Mouse (Mus musculus) midbrain, embryonic 14.5 days (tissue): ENCODE results near the gene Kcnj14. TPM values are rescaled to one million over a fixed set of nuclear protein-coding genes. Genes with fewer than 3 reads are reported as not detected.

Experiments used
- ATAC-seq: fragments of 200-750 bp; cut with Nextera tagmentation; 2 replicates; pipeline ENCODE4 v1.8.0; 2017; ENCODE audit warnings: moderate number of reproducible peaks, moderate library complexity; ENCODE audit not compliant: low FRiP score, low TSS enrichment
- DNase-seq: peaks from one replicate; pipeline ENCODE4 v3.0.0-alpha.2; 2015
- H3K27ac ChIP-seq: fragments of 300-500 bp; sonication (generic); replicated peaks from 2 replicates; pipeline ENCODE4 v1.5.1; 2014; ENCODE audit warnings: mild to moderate bottlenecking, low read depth, low read length, moderate library complexity
- H3K27me3 ChIP-seq: fragments of 300-500 bp; sonication (generic); 2 replicates; pipeline ENCODE4 v1.6.1; 2014; ENCODE audit warnings: low read length, control low read depth, mixed read lengths; ENCODE audit not compliant: control insufficient read depth, insufficient read depth
- H3K36me3 ChIP-seq: fragments of 300-500 bp; sonication (generic); 2 replicates; pipeline ENCODE4 v1.6.1; 2014; ENCODE audit warnings: low read length, control low read depth; ENCODE audit not compliant: control insufficient read depth, insufficient read depth
- H3K4me1 ChIP-seq: fragments of 300-500 bp; sonication (generic); 2 replicates; pipeline ENCODE4 v1.6.1; 2014; ENCODE audit warnings: mild to moderate bottlenecking, antibody characterized with exemption, low read length, control low read depth; ENCODE audit not compliant: control insufficient read depth, insufficient read depth
- H3K4me2 ChIP-seq: fragments of 300-500 bp; sonication (generic); 2 replicates; pipeline ENCODE4 v1.6.1; 2014; ENCODE audit warnings: mild to moderate bottlenecking, low read length, moderate library complexity
- H3K4me3 ChIP-seq: fragments of 300-500 bp; sonication (generic); replicated peaks from 2 replicates; pipeline ENCODE4 v1.5.1; 2014; ENCODE audit warnings: low read depth, low read length
- H3K9ac ChIP-seq: fragments of 300-500 bp; sonication (generic); replicated peaks from 2 replicates; pipeline ENCODE4 v1.6.1; 2014; ENCODE audit warnings: mild to moderate bottlenecking, low read length, moderate library complexity
- H3K9me3 ChIP-seq: fragments of 300-500 bp; sonication (generic); 2 replicates; pipeline ENCODE4 v1.6.1; 2016; ENCODE audit warnings: low read length, control low read depth, mixed read lengths; ENCODE audit not compliant: control insufficient read depth
- WGBS: fragments of 180-500 bp; shearing (Covaris S2); extraction: QIAGEN DNeasy Blood & Tissue Kit; methylation state at CpG from one replicate; pipeline ENCODE4 v1.1.7; 2014; 5-methylcytosine and 5-hydroxymethylcytosine counted together
- polyA plus RNA-seq: library from polyadenylated mRNA; unstranded; fragments of >200 nt; fragmentation: Nextera tagmentation; extraction: Ambion mirVana; gene quantifications from 2 replicates; pipeline ENCODE4 v1.2.1, GENCODE M21; 2014

The Kcnj14 gene
- polyA plus RNA-seq, 1 experiment from 2014 or later: 0.63 TPM

DNA sequence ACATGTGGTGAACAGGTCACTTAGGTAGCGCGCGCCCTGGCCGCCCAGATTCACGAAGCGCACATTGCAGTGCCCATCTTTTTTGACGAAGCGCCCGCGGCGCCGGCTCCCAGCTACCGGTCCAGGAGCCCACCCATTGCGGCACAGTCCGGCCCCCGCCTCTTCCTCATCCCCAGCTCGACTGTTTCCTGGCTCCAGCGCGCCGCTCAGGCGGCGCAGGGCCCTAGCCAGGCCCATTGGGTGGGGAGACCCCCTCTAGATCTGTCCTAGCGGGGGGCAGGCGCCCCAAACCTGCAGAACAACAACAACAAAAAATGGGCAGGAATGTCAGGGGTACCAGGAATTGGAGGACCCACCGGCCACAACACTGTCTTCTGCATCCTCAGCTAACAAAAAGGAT, 4.7 kb downstream of the Kcnj14 start:
- no peak overlapping the region for H3K4me3 ChIP-seq
- WGBS: 10% methylated on average over 25 of the region's 25 CpGs
- peaks cover 7% of the 10 kb centered on the region; the same call in 1 of the 2 replicates for H3K27me3 ChIP-seq
- no peak overlapping the region for H3K9ac ChIP-seq
- DNase-seq (no peak), ATAC-seq (no peak)
- no peaks in the 10 kb centered on the region for H3K9me3 ChIP-seq
- peaks cover 16% of the 10 kb centered on the region for H3K36me3 ChIP-seq
- H3K4me1 ChIP-seq: peaks cover 13% of the 10 kb centered on the region
- no peak overlapping the region for H3K27ac ChIP-seq
- no peak overlapping the region for H3K4me2 ChIP-seq

DNA sequence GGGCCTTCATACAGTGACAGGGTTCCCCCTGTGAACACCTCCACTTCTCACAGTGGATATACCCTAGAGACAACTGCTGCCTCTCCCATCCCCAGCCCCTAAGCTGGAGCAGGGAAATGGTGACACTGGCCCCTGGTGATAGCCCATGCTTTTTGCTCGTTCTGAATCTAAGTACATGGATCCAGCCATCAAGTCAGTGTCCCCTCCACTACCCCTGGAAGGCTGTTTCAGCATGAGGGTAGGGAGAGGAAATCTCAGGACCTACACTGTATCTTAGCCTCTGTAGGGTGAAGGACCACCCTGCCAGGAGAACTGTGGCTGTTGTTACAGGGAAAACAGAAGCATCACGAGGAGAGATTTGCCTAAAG, 8.6 kb downstream of the Kcnj14 start:
- H3K27ac ChIP-seq: peak overlapping the region; percentile 74
- 44% methylated on average over 2 of the region's 2 CpGs for WGBS
- peaks cover 19% of the 10 kb centered on the region for H3K36me3 ChIP-seq
- peaks cover 7% of the 10 kb centered on the region; the same call in 1 of the 2 replicates for H3K27me3 ChIP-seq
- H3K9me3 ChIP-seq: no peaks in the 10 kb centered on the region
- H3K4me1 ChIP-seq: peaks cover 24% of the 10 kb centered on the region
- H3K4me3 ChIP-seq: no peak overlapping the region
- ATAC-seq (no peak), DNase-seq (no peak)
- H3K9ac ChIP-seq: peak overlapping the region; percentile 37
- peak overlapping the region; percentile 64; the same call in 1 of the 2 replicates for H3K4me2 ChIP-seq

DNA sequence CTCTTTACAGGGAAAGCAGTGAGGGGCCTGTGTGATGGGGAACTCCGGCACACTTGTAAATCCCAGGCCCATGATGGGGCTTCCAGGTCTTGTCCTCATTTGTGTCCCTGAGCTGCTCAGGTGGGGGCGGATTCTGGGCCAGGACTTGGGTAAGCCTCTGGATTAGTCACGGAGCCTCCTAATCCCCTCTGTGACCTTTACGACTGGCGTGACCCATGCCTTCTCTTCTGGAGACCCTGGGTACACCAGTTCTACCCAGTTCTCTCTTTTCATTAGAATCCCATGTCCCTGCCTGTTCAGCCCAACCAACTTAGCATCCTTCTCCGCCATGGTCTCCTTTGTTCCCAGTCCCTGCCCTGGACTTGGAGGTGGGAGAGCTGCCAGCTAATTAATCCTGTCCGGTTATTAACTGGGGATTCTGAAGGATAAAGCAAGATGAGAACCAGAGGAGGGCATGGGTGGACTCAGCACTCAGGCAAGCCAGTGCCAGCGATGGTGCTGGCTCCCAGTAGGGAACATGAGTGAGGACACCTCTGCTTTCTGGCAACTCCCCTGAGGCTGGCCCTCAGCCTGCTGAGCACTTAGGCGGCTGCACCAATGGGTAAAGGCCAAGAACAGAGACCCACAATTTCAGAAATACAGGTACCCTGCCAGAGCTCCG, 9.1 kb downstream of the Kcnj14 start:
- WGBS: 17% methylated on average over 10 of the region's 10 CpGs
- H3K27ac ChIP-seq: peak overlapping the region; percentile 74
- peak overlapping the region; percentile 37 for H3K9ac ChIP-seq
- peaks cover 7% of the 10 kb centered on the region; the same call in 1 of the 2 replicates for H3K27me3 ChIP-seq
- peak overlapping the region; percentile 92; the same call in 1 of the 2 replicates for H3K4me3 ChIP-seq
- peaks cover 24% of the 10 kb centered on the region for H3K4me1 ChIP-seq
- ATAC-seq (no peak), DNase-seq (peak; percentile 31)
- peaks cover 25% of the 10 kb centered on the region for H3K36me3 ChIP-seq
- peak overlapping the region; percentile 64 for H3K4me2 ChIP-seq
- H3K9me3 ChIP-seq: no peaks in the 10 kb centered on the region

GRCm38 (mm10) chr7:45814841-45815240, 9.7 kb downstream of the Kcnj14 start:
- no peaks in the 10 kb centered on the region for H3K9me3 ChIP-seq
- H3K27ac ChIP-seq: peak overlapping the region; percentile 74
- ATAC-seq: no peak
- peaks cover 24% of the 10 kb centered on the region for H3K4me1 ChIP-seq
- peaks cover 31% of the 10 kb centered on the region for H3K36me3 ChIP-seq
- DNase-seq: peak; percentile 35
- H3K27me3 ChIP-seq: peaks cover 1% of the 10 kb centered on the region; the same call in 1 of the 2 replicates
- peak overlapping the region; percentile 64 for H3K4me2 ChIP-seq
- H3K4me3 ChIP-seq: peak overlapping the region; percentile 92
- under 1% methylated on average over 5 of the region's 5 CpGs for WGBS
- H3K9ac ChIP-seq: peak overlapping the region; percentile 23; the same call in 1 of the 2 replicates

DNA sequence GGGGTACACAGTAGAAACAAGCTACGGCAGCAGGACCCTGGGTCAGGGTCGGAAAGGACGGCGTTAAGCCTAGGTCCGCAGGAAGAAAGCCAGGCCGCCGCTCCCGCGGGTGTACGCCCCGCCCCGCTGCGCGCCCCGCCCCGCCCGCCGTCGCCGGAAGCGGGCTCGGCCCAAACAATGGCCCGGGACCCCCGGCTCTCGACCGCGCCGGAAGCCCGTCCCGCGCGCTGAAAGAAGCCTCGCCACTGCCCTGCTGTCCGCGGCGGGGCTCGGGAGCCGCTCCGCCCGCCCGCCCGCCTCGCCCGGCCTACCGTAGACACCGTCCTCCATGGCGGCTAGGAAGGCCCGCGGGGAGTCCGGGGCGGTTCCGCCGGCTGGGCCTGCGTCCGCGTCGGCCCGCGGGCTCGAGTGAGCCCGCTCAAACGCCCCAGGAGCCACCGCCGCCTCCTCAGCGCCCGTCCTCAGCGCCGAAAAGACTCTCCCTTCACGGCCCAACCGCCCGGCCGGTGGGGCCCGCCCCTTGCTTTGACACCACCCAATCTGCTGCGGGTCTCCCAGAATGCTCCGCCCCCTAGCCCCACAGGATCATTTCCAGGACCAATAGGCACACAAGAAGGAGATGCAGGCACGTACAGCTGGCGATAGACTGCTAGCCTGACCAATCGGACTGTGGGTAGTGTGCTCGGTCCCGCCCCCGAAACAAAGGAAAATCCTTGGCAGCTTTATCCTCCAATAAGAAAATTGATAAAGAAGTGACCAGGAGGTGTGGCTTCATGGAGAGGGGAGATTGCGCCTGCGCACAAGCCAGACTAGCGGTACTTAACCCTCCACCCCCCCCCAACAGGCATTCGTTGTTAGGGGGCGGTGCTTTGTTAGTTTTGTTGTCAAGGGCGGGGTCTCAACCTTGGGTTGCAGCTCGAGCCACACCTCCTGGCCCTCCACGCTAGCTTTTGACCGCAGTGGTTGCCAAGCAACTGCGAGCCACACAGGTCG, 10.5 kb downstream of the Kcnj14 start, which contains the start of gene Cyth2:
Gene Cyth2, minus strand, starts transcription at position 795 of the 993 bp plus-strand sequence.
- peak within 1 kb of the TSS; percentile 95 for H3K4me2 ChIP-seq
- H3K27ac ChIP-seq: peak within 1 kb of the TSS; percentile 100
- H3K36me3 ChIP-seq: peaks cover 38% of the 10 kb centered on the region
- DNase-seq (peak; percentile 100), ATAC-seq (peak; percentile 98)
- H3K9ac ChIP-seq: peak within 1 kb of the TSS; percentile 99
- no peaks in the 10 kb centered on the region; the same call in 1 of the 2 replicates for H3K27me3 ChIP-seq
- peak within 1 kb of the TSS; percentile 92 for H3K4me3 ChIP-seq
- WGBS: under 1% methylated on average over 80 of the region's 92 CpGs
- peaks cover 24% of the 10 kb centered on the region for H3K4me1 ChIP-seq
- H3K9me3 ChIP-seq: no peaks in the 10 kb centered on the region

DNA sequence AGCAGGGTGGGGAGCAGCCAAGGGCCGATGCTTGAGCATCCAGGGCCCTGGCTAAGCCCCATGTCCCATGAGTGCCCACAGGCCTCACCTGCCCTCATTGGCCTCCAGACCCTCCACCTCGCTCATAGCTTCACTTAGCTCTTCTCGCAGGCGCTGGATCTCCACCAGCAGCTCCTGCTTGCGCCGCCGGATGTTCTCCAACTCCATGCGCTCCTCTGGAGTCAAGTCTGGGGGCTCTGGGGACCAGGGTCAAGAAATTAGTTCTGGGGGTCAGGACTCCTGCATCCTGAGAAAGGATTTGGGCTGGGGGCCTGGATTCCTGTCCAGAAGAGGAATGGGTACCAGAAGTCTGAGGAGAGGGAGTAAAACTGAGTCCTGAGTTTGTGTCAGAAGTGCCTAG, 11.7 kb downstream of the Kcnj14 start:
- Histone ChIP-seq H3K9me3 (no peaks in the 10 kb centered on the region), H3K27ac (peak overlapping the region; percentile 100), H3K36me3 (peaks cover 50% of the 10 kb centered on the region), H3K4me1 (peaks cover 24% of the 10 kb centered on the region), H3K9ac (peak overlapping the region; percentile 99), H3K4me3 (peak overlapping the region; percentile 92), H3K27me3 (no peaks in the 10 kb centered on the region), H3K4me2 (peak overlapping the region; percentile 95)
- ATAC-seq (no peak), DNase-seq (no peak)
- 85% methylated on average over 8 of the region's 8 CpGs for WGBS

GRCm38 (mm10) chr7:45809276-45810075, 15.1 kb downstream of the Kcnj14 start:
- Histone ChIP-seq H3K36me3 (peaks cover 78% of the 10 kb centered on the region), H3K4me1 (peaks cover 10% of the 10 kb centered on the region), H3K9ac (no peak overlapping the region), H3K27me3 (no peaks in the 10 kb centered on the region), H3K4me2 (no peak overlapping the region), H3K9me3 (no peaks in the 10 kb centered on the region), H3K27ac (no peak overlapping the region), H3K4me3 (no peak overlapping the region)
- 87% methylated on average over 14 of the region's 14 CpGs for WGBS
- DNase-seq (no peak), ATAC-seq (no peak)

DNA sequence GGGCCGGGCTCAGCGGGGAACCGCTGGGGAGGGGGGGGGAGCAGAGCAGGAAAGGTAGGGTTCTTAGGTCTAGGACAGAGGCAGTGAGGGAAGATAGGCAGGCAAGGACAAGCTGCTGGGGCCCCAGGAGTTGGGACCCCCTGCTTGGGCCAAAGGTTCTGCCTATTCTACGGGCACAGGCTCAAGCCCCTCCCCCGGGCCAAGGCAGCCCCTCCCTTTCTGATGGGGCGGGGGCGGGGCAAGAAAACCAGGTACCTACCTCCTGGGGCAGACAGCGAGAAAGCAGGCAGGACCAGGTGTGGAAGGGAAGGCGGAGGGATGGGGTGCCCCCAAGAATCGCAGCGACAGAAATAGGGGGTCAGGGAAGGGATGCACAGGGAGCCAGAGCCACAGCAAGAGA, 16.1 kb downstream of the Kcnj14 start:
- no peak overlapping the region for H3K4me3 ChIP-seq
- H3K27me3 ChIP-seq: no peaks in the 10 kb centered on the region
- H3K4me1 ChIP-seq: peaks cover 10% of the 10 kb centered on the region
- WGBS: 39% methylated on average over 11 of the region's 11 CpGs
- H3K36me3 ChIP-seq: peaks cover 88% of the 10 kb centered on the region
- no peak for DNase-seq
- no peak overlapping the region for H3K9ac ChIP-seq
- no peak overlapping the region for H3K4me2 ChIP-seq
- H3K9me3 ChIP-seq: no peaks in the 10 kb centered on the region
- H3K27ac ChIP-seq: 0 out of 2 replicates have a peak overlapping the region, but pooled peaks have one; percentile 32
- ATAC-seq: no peak
